Mouse (Mus musculus): Measurements from ENCODE around the gene Tnfsfm13. TPM values are rescaled to one million over a fixed set of nuclear protein-coding genes. Genes with fewer than 3 reads are reported as not detected.
"Not testable (repeated sequence)": the region's sequence is repeated elsewhere in the genome, so short reads cannot be mapped to it uniquely, and the experiment has no call there.

Gene Tnfsfm13
- 1 to 10 TPM; 1.9 to 3.0 TPM for total RNA-seq (2021)

GRCm38 (mm10) chr11:69695361-69696181 is at the start of gene Tnfsfm13, which contains the start of gene Tnfsf12:
Gene Tnfsfm13, minus strand, starts transcription at chr11:69696098.
Gene Tnfsf12, minus strand, starts transcription at chr11:69695849.
- DNase-seq, result peak; percentile 82

GRCm38 (mm10) chr11:69731408-69731807 is 35.5 kb upstream of the Tnfsfm13 start:
- not testable (repeated sequence) for DNase-seq

- DNase-seq, result peak; percentile 67
These were observed 33.2 kb upstream of the Tnfsfm13 start for GRCm38 (mm10) chr11:69729063-69729462.

DNA sequence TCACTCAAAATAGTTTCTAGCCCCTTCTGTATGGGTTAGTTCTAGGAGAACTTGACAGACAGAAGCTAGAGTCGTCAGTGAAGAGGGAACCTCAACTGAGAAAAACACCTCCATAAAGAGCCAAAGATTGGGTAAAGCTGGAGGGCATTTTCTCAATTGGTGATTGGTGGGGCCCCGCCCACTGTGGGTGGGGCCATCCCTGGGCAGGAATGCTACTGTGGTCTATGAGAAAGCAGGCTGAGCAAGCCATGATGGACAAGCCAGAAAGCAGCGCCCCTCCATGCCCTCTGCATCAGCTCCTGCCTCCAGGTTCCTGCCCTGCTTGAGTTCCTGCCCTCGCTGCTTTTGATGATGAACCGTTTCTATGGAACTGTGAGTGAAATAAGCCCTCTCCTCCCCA is 30.1 kb upstream of the Tnfsfm13 start:
- DNase-seq, result no peak

GRCm38 (mm10) chr11:69723074-69723473 is 27.2 kb upstream of the Tnfsfm13 start:
- DNase-seq, result no peak

GRCm38 (mm10) chr11:69720852-69721251 is 25.0 kb upstream of the Tnfsfm13 start:
- DNase-seq, result no peak

DNA sequence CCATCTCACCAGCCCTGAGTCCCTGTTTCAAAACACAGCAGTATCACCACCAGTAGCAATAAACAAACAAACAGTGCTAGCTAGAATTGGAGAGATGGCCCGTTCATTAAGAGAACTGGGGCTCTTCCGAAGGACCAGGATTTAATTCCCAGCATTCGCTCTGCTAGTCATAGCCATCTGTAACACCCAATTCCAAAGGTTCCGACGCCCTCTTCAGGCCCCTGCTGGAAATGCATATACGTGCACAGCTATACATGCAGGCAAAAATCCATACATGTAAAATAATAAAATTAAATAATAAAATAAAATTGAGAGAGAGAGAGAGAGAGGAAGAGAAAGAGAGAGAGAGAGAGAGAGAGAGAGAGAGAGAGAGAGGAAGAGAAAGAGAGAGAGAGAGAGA is 23.5 kb upstream of the Tnfsfm13 start:
- no peak for DNase-seq

GRCm38 (mm10) chr11:69718661-69719060 is 22.8 kb upstream of the Tnfsfm13 start:
- no peak for DNase-seq

GRCm38 (mm10) chr11:69716953-69717352 is 21.1 kb upstream of the Tnfsfm13 start:
- no peak for DNase-seq

DNA sequence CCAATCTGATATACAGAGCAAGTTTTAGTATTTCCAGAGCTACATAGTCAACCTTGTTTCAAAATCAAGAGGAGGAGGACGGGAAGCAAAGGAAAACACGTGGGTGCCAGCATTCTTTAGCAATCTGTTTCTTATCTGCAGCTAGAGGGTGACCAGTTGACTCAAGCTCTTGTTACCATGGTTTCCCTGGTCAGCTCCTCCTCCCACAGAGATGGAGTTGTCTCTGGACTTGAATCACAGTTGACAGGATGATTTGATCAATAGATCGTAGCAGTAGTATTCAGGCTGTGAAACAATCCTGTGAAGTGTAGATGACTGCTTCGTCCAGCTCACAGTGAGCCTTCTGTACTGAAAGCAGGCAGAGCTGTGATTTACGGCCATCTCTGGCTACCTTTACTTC is 20.0 kb upstream of the Tnfsfm13 start:
- DNase-seq, result peak; percentile 16

- peak; percentile 62 for DNase-seq
These were observed 19.6 kb upstream of the Tnfsfm13 start for GRCm38 (mm10) chr11:69715482-69715881.

DNA sequence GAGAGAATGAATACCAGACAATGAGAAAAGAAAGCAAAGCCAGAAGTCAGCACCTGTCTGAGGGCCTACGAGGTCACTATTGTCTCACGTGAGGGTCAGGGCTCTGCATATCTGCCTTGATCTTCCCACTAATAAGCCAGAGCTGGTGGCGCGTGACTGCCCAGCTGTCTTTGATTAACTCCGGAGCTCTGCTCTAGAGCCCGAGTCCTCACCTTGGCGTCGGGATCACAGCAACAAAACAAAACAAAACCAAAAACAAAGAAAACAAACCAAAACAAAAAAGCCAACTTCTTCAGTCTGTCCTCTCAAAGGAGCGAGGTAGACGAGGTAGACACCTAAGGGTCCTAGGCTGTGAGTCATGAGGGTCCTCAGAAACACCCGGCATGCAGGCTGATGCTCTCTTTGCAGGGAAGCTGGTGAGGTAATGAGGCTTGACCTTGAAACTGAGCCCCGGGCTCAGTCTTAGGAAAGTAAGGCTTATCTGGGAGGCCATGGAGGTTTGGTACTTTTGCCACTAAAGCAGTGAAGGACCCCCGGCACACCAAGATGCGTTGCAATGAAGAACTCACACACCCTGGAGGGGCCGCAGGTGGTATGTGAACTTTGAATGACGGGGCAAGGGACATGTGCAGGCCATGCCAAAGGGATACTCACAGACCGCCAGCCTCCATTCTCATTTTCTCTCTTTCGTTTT is 18.9 kb upstream of the Tnfsfm13 start:
- DNase-seq, result no peak

DNA sequence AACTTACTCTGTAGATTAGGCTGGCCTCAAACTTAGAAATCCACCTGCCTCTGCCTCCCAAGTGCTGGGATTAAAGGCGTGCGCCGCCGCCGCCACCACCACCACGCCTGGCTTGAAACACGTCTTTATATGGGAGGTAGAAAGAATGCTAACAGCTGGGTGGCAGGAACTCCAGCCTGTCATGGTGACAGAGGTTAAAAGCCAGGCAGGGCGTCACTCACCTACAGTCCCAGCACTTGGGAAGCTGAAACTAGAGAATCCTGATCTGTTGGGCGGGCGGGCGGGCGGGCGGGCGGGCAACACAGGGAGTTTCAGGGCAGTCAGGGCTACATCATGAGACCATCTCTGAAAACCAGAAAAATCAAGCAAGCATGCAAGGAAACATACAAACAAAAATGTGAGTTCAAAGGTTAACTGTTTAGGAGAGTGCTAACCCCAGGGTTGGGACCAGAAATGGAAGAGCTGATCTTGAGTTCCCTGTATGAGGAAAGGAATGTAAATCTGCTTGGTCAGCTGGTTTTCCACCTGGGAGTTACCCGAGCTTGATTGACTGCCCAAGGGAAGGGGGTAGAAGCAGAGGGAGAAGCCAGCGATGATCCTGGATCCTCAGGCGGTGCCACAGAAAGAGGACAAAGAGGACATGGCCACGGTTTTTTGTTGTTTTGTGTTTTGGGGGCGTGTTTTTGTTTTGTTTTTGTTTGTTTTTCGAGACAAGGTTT is 17.2 kb upstream of the Tnfsfm13 start:
- no peak for DNase-seq

- DNase-seq, result no peak
These were observed 15.2 kb upstream of the Tnfsfm13 start for GRCm38 (mm10) chr11:69711082-69711481.

- no peak for DNase-seq
These were observed 14.6 kb upstream of the Tnfsfm13 start for GRCm38 (mm10) chr11:69710470-69710869.

GRCm38 (mm10) chr11:69709554-69710446 is 13.9 kb upstream of the Tnfsfm13 start:
- no peak for DNase-seq

- DNase-seq, result no peak
These were observed 12.8 kb upstream of the Tnfsfm13 start for GRCm38 (mm10) chr11:69708614-69709265.

- no peak for DNase-seq
These were observed 12.0 kb upstream of the Tnfsfm13 start for GRCm38 (mm10) chr11:69707873-69708381.

- no peak for DNase-seq
These were observed 11.6 kb upstream of the Tnfsfm13 start for GRCm38 (mm10) chr11:69707480-69707847.

GRCm38 (mm10) chr11:69706775-69707479 is 11.0 kb upstream of the Tnfsfm13 start:
- peak; percentile 87 for DNase-seq

GRCm38 (mm10) chr11:69704613-69705010 is 8.7 kb upstream of the Tnfsfm13 start:
- no peak for DNase-seq

All from heart, postnatal 4 days (tissue).